Mouse (Mus musculus): ENCODE results near the gene Limk2.

The Limk2 gene

GRCm38 (mm10) chr11:3373591-3374292 is 35.2 kb downstream of the Limk2 start:
- intact Hi-C loops (cut with DNase I) = no loop called here

GRCm38 (mm10) chr11:3371599-3372295 is 37.2 kb downstream of the Limk2 start:
- intact Hi-C loops (cut with DNase I) = no loop called here

GRCm38 (mm10) chr11:3370928-3371598 is 37.9 kb downstream of the Limk2 start:
- intact Hi-C loops (cut with DNase I) = no loop called here

GRCm38 (mm10) chr11:3370162-3370561 is 38.8 kb downstream of the Limk2 start:
- intact Hi-C loops (cut with DNase I) = no loop called here

- intact Hi-C loops (cut with DNase I) = no loop called here
Measured at GRCm38 (mm10) chr11:3369449-3369848, 39.5 kb downstream of the Limk2 start.

GRCm38 (mm10) chr11:3368983-3369382 is 40.0 kb downstream of the Limk2 start:
- intact Hi-C loops (cut with DNase I) = no loop called here

GRCm38 (mm10) chr11:3366411-3366810 is 42.6 kb downstream of the Limk2 start:
- intact Hi-C loops (cut with DNase I) = no loop called here

GRCm38 (mm10) chr11:3362854-3363253 is 46.1 kb downstream of the Limk2 start:
- intact Hi-C loops (cut with DNase I) = no loop called here

- intact Hi-C loops (cut with DNase I) = no loop called here
Measured at GRCm38 (mm10) chr11:3352990-3353585, 55.9 kb downstream of the Limk2 start.

GRCm38 (mm10) chr11:3352131-3352530 is 56.9 kb downstream of the Limk2 start:
- intact Hi-C loops (cut with DNase I) = no loop called here

- intact Hi-C loops (cut with DNase I) = loop anchor here (5.0 kb wide), 1 partner anchor 58 kb away; the partner anchor contains the start of gene Limk2
Measured at GRCm38 (mm10) chr11:3349343-3349695, 59.7 kb downstream of the Limk2 start.

GRCm38 (mm10) chr11:3348576-3349342 is 60.2 kb downstream of the Limk2 start:
- intact Hi-C loops (cut with DNase I) = loop anchor here (5.0 kb wide), 1 partner anchor 59 kb away; the partner anchor contains the start of gene Limk2

GRCm38 (mm10) chr11:3347835-3348195 is 61.2 kb downstream of the Limk2 start:
- intact Hi-C loops (cut with DNase I) = loop anchor here (5.0 kb wide), 1 partner anchor 59 kb away; the partner anchor contains the start of gene Limk2

GRCm38 (mm10) chr11:3347091-3347834 is 61.7 kb downstream of the Limk2 start:
- intact Hi-C loops (cut with DNase I) = loop anchor here (5.0 kb wide), 1 partner anchor 60 kb away; the partner anchor contains the start of gene Limk2

GRCm38 (mm10) chr11:3346351-3346750 is 62.6 kb downstream of the Limk2 start:
- intact Hi-C loops (cut with DNase I) = loop anchor here (5.0 kb wide), 1 partner anchor 61 kb away; the partner anchor contains the start of gene Limk2

GRCm38 (mm10) chr11:3344916-3345315 is 64.1 kb downstream of the Limk2 start:
- intact Hi-C loops (cut with DNase I) = loop anchor here (5.0 kb wide), 1 partner anchor 62 kb away; the partner anchor contains the start of gene Limk2

- intact Hi-C loops (cut with DNase I) = no loop called here
Measured at GRCm38 (mm10) chr11:3341476-3341875, 67.5 kb downstream of the Limk2 start.

GRCm38 (mm10) chr11:3337961-3338360 is 71.0 kb downstream of the Limk2 start:
- intact Hi-C loops (cut with DNase I) = no loop called here

- intact Hi-C loops (cut with DNase I) = no loop called here
Measured at GRCm38 (mm10) chr11:3337173-3337955, 71.6 kb downstream of the Limk2 start.

All from adrenal gland (tissue).